Mouse (Mus musculus) embryonic facial prominence, embryonic 14.5 days (tissue): ENCODE results near the gene Espl1. TPM values are rescaled to one million over a fixed set of nuclear protein-coding genes. Genes with fewer than 3 reads are reported as not detected.
"Not testable (repeated sequence)": the region's sequence is repeated elsewhere in the genome, so short reads cannot be mapped to it uniquely, and the experiment has no call there.

Experiments
- ATAC-seq: fragments of 200-750 bp; cut with Nextera tagmentation; 2 replicates; pipeline ENCODE4 v1.8.0; 2017; ENCODE audit warnings: low read depth, moderate number of reproducible peaks, moderate TSS enrichment
- DNase-seq: peaks from one replicate; pipeline ENCODE4 v3.0.0-alpha.2; 2015; ENCODE audit warnings: low spot score
- H3K27ac ChIP-seq: fragments of 300-500 bp; sonication (generic); replicated peaks from 2 replicates; pipeline ENCODE4 v1.5.1; 2014; ENCODE audit warnings: low read depth, mild to moderate bottlenecking, low read length, moderate library complexity
- H3K27me3 ChIP-seq: fragments of 300-500 bp; sonication (generic); replicated peaks from 2 replicates; pipeline ENCODE4 v1.6.1; 2014; ENCODE audit warnings: low read length; ENCODE audit not compliant: control insufficient read depth, insufficient read depth
- H3K36me3 ChIP-seq: fragments of 300-500 bp; sonication (generic); 2 replicates; pipeline ENCODE4 v1.6.1; 2014; ENCODE audit warnings: low read length, mixed read lengths; ENCODE audit not compliant: control insufficient read depth, insufficient read depth
- H3K4me1 ChIP-seq: fragments of 300-500 bp; sonication (generic); 2 replicates; pipeline ENCODE4 v1.6.1; 2014; ENCODE audit warnings: antibody characterized with exemption, low read length; ENCODE audit not compliant: control insufficient read depth, insufficient read depth
- H3K4me2 ChIP-seq: fragments of 300-500 bp; sonication (generic); 2 replicates; pipeline ENCODE4 v1.6.1; 2014; ENCODE audit warnings: low read depth, mild to moderate bottlenecking, low read length, moderate library complexity, mixed read lengths
- H3K4me3 ChIP-seq: fragments of 300-500 bp; sonication (generic); 2 replicates; pipeline ENCODE4 v1.5.1; 2014; ENCODE audit warnings: low read depth, mild to moderate bottlenecking, low read length
- H3K9ac ChIP-seq: fragments of 300-500 bp; sonication (generic); 2 replicates; pipeline ENCODE4 v1.6.1; 2014; ENCODE audit warnings: low read depth, mild to moderate bottlenecking, low read length, moderate library complexity, mixed read lengths
- H3K9me3 ChIP-seq: fragments of 300-500 bp; sonication (generic); 2 replicates; pipeline ENCODE4 v1.6.1; 2016; ENCODE audit warnings: low read length; ENCODE audit not compliant: control insufficient read depth
- WGBS: fragments of 180-500 bp; shearing (Covaris S2); extraction: QIAGEN DNeasy Blood & Tissue Kit; methylation state at CpG from one replicate; pipeline ENCODE4 v1.1.7; 2014; 5-methylcytosine and 5-hydroxymethylcytosine counted together
- polyA plus RNA-seq: library from polyadenylated mRNA; unstranded; fragments of >200 nt; fragmentation: Nextera tagmentation; extraction: Ambion mirVana; gene quantifications from 2 replicates; pipeline ENCODE4 v1.2.1, GENCODE M21; 2014

Gene Espl1
- polyA plus RNA-seq, 1 experiment from 2014 or later, result 22.4 TPM

DNA sequence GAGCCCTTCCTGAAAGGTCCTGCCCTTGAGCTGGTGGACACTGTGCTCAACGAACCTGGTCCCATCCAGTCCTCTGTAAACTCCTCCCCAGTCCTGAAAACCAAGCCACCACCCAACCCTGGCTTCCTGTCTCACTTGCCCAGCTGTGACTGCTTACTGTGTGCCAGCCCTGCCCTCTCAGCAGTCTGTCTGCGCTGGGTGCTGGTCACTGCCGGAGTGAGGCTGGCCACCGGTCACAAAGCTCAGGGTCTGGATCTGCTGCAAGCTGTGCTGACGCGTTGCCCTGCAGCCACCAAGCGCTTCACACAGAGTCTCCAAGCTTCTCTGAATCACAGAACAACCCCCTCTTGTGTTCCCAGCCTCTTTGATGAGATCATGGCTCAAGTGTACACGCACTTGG lies 19.2 kb downstream of the Espl1 start:
- ATAC-seq (no peak), DNase-seq (no peak)
- no peaks in the 10 kb centered on the region for H3K27me3 ChIP-seq
- H3K4me1 ChIP-seq, result no peaks in the 10 kb centered on the region
- 93% methylated on average over 8 of the region's 8 CpGs for WGBS
- no peak overlapping the region for H3K4me2 ChIP-seq
- H3K9me3 ChIP-seq, result no peaks in the 10 kb centered on the region
- H3K27ac ChIP-seq, result no peak overlapping the region
- H3K9ac ChIP-seq, result no peak overlapping the region
- peaks cover 80% of the 10 kb centered on the region for H3K36me3 ChIP-seq
- no peak overlapping the region for H3K4me3 ChIP-seq

GRCm38 (mm10) chr15:102316263-102316662 lies 20.2 kb downstream of the Espl1 start:
- WGBS, result 92% methylated on average over 6 of the region's 6 CpGs
- no peaks in the 10 kb centered on the region for H3K27me3 ChIP-seq
- H3K4me1 ChIP-seq, result no peaks in the 10 kb centered on the region
- no peak overlapping the region for H3K9ac ChIP-seq
- H3K4me3 ChIP-seq, result no peak overlapping the region
- ATAC-seq (no peak), DNase-seq (peak; percentile 61)
- no peak overlapping the region for H3K27ac ChIP-seq
- peaks cover 84% of the 10 kb centered on the region for H3K36me3 ChIP-seq
- no peak overlapping the region for H3K4me2 ChIP-seq
- no peaks in the 10 kb centered on the region for H3K9me3 ChIP-seq

DNA sequence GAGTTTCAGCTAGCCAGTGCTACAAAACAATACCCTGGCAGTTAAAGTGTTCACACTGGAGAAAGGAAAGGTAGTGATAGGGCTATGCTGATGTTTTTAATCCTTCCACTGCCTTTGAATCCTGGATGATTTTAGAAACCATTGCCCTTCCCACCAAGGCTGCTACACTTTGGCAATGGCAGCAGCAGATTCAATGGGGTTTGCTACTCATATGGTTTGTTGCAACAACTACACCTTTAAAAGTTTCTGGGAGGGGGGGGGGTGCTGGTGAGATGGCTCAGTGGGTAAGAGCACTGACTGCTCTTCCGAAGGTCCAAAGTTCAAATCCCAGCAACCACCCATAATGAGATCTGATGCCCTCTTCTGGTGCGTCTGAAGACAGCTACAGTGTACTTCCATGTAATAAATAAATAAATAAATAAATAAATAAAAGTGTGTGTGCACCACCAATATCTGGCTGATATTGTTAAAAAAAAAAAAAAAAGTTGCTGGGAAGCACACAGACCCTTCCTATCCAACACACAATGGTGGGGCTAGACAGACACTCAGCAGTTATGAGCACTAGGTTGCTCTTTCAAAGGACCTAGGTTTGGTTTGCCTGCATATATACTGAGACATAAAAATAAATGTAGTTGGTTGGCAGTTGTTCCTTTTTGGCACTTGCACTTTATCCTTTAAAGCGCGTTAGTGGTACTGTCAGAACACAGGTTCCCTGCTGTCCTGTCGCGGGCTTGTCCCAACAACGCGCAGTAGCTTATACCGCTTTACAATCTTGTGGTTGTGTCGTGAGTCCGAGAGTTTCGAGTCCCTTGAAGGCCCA lies 28.8 kb downstream of the Espl1 start:
- no peak overlapping the region for H3K27ac ChIP-seq
- DNase-seq (no peak), ATAC-seq (no peak)
- no peak overlapping the region for H3K4me3 ChIP-seq
- H3K4me1 ChIP-seq, result peaks cover 3% of the 10 kb centered on the region; the same call in 1 of the 2 replicates
- H3K9me3 ChIP-seq, result no peaks in the 10 kb centered on the region
- peak overlapping the region; percentile 72 for H3K4me2 ChIP-seq
- H3K36me3 ChIP-seq, result peaks cover 56% of the 10 kb centered on the region
- H3K9ac ChIP-seq, result no peak overlapping the region
- H3K27me3 ChIP-seq, result no peaks in the 10 kb centered on the region
- WGBS, result 76% methylated on average over 12 of the region's 12 CpGs

GRCm38 (mm10) chr15:102326022-102326576 lies 30.0 kb downstream of the Espl1 start, which contains the start of gene Pfdn5:
Gene Pfdn5, plus strand, starts transcription at chr15:102326116.
- DNase-seq (peak; percentile 92), ATAC-seq (peak; percentile 94)
- H3K27ac ChIP-seq, result peak within 1 kb of the TSS; percentile 78
- H3K4me3 ChIP-seq, result peak within 1 kb of the TSS; percentile 91
- H3K4me1 ChIP-seq, result peaks cover 4% of the 10 kb centered on the region; the same call in 1 of the 2 replicates
- no peaks in the 10 kb centered on the region for H3K9me3 ChIP-seq
- peak within 1 kb of the TSS; percentile 72 for H3K4me2 ChIP-seq
- peaks cover 56% of the 10 kb centered on the region for H3K36me3 ChIP-seq
- WGBS, result under 1% methylated on average over 40 of the region's 40 CpGs
- no peaks in the 10 kb centered on the region for H3K27me3 ChIP-seq
- H3K9ac ChIP-seq, result peak within 1 kb of the TSS; percentile 87

DNA sequence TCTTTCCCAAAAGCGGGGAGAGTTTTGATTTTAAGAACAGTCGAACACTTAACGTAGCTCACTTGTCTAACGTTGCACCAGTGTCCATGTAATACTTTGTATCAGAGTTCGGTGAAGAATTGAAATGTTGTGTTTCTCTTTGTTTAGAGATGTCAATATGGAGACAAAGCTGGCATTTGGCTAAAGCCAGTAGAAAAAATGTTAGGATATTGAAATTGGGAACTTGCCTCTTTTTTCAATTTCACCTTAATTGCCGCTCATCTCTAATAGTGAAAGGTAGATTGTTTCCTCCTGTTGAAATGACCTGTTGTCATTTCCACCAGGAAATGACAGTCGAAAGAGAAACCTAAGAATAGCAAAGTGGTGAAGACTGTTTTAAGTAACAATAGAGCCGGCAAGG lies 30.8 kb downstream of the Espl1 start:
- Histone ChIP-seq H3K27ac (peak overlapping the region; percentile 78; the same call in 1 of the 2 replicates), H3K36me3 (peaks cover 50% of the 10 kb centered on the region), H3K4me2 (peak overlapping the region; percentile 72), H3K9me3 (no peaks in the 10 kb centered on the region), H3K27me3 (no peaks in the 10 kb centered on the region), H3K9ac (peak overlapping the region; percentile 87), H3K4me3 (peak overlapping the region; percentile 91), H3K4me1 (peaks cover 8% of the 10 kb centered on the region; the same call in 1 of the 2 replicates)
- 61% methylated on average over 8 of the region's 8 CpGs for WGBS
- no peak for ATAC-seq
- no peak for DNase-seq

GRCm38 (mm10) chr15:102331610-102332015 lies 35.5 kb downstream of the Espl1 start, which contains the start of gene Myg1:
Gene Myg1, plus strand, starts transcription at chr15:102331709.
- peaks cover 19% of the 10 kb centered on the region for H3K4me1 ChIP-seq
- peaks cover 64% of the 10 kb centered on the region for H3K36me3 ChIP-seq
- H3K9me3 ChIP-seq, result no peaks in the 10 kb centered on the region
- peak within 1 kb of the TSS; percentile 83 for H3K4me2 ChIP-seq
- no peaks in the 10 kb centered on the region for H3K27me3 ChIP-seq
- ATAC-seq, result peak; percentile 95
- H3K4me3 ChIP-seq, result peak within 1 kb of the TSS; percentile 69
- H3K9ac ChIP-seq, result peak within 1 kb of the TSS; percentile 77
- H3K27ac ChIP-seq, result peak within 1 kb of the TSS; percentile 69
- peak; percentile 95 for DNase-seq
- 0% methylated on average over 30 of the region's 30 CpGs for WGBS

DNA sequence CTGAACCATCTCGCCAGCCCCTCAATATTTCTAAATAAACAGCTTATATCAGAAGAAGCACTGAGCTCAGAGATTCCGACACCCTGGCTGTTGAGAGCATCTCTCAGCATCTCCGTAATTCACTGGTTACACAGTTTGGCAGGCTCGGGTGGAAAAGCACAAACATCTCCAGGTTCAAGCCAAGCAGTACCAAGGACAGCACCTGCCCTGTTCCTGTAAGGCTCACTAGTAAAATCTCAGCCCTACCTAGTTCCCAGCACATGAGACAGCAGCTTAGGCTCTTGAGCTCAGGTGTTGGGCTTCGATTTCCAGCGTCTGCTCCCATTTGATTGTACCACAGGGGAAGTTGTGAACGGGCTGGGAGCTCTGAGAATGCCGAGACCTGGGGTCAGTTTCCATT lies 39.2 kb downstream of the Espl1 start:
- 82% methylated on average over 8 of the region's 8 CpGs for WGBS
- ATAC-seq (no peak), DNase-seq (no peak)

DNA sequence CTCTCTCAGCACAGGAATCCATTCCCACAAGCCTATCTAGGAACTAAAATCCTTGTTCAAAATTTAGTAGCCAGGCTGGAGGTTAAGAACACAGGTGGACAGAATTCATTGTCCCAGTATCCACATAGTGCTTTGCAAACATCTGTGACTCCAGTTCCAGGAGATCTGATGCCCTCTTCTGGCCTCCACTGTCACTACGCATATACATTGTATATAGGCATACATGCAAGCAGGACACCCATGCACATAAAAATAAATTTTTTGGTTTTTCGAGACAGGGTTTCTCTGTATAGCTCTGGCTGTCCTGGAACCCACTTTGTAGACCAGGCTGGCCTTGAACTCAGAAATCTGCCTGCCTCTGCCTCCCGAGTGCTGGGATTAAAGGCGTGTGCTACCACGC lies 39.9 kb downstream of the Espl1 start:
- peaks cover 16% of the 10 kb centered on the region for H3K4me1 ChIP-seq
- peak; percentile 33 for DNase-seq
- not testable (repeated sequence) for H3K9me3 ChIP-seq, ATAC-seq, H3K9ac ChIP-seq, H3K4me3 ChIP-seq, H3K27me3 ChIP-seq, H3K27ac ChIP-seq, H3K4me2 ChIP-seq
- 88% methylated on average over 5 of the region's 5 CpGs for WGBS
- H3K36me3 ChIP-seq, result peaks cover 75% of the 10 kb centered on the region

More for the DNA sequence above, 39.2 kb downstream of the Espl1 start:
- Histone ChIP-seq H3K9ac (no peak overlapping the region), H3K4me2 (no peak overlapping the region), H3K27ac (no peak overlapping the region), H3K27me3 (no peaks in the 10 kb centered on the region), H3K36me3 (peaks cover 79% of the 10 kb centered on the region), H3K4me3 (no peak overlapping the region), H3K4me1 (peaks cover 16% of the 10 kb centered on the region), H3K9me3 (no peaks in the 10 kb centered on the region)
